Mouse (Mus musculus) megakaryocyte, adult 5-6 weeks (primary cell): ENCODE results near the gene Fndc1. TPM values are rescaled to one million over a fixed set of nuclear protein-coding genes. Genes with fewer than 3 reads are reported as not detected.

Experiments
- ATAC-seq: 2 replicates; pipeline ENCODE4 v1.8.0; 2016; ENCODE audit warnings: mild to moderate bottlenecking, inconsistent platforms; ENCODE audit not compliant: poor library complexity, severe bottlenecking
- total RNA-seq, 2 experiments: library from RNA; stranded (forward) in 1 of 2; stranded (reverse) in 1 of 2; fragments of 153-499, 151-499 nt in 1 of 2; fragments of 221-1000, 200-1000 nt in 1 of 2; gene quantifications; 2 replicates each; pipeline versions ENCODE4 v1.2.3 to v1.2.4; 2015 to 2017

Fndc1 gene
- total RNA-seq, 2 experiments from 2014 or later = not detected

DNA sequence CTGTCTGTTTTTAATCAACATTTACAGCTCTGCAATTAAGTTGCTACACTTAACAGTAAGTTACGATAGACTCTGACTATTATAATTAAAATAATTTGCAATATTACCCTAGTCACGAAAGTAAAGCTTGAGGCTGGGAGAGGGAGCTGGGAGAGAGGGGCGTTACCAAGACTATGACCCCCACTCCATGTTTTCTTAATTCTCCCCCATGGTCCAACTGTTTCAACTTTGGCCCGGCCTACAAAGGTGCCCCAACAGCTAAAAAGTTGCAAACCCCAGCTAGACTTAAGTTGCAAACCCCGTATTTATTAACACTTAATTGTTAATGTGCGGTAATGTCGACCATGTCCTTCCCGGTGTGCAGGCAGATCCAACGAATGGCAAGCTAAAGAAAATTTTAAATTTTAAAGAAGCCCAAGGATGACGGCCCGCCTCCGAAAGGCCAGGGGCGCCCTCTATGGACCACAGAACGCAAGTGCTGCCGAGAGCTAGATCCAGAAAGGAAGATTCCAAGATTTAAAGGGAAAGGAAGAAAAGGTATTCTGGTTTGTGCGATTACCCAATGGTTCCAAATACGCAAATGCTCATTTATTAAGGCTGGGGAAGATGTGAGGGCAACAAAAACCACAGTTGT lies 5.4 kb downstream of the Fndc1 start:
- no peak for ATAC-seq

GRCm38 (mm10) chr17:7820176-7820575 lies 6.9 kb downstream of the Fndc1 start:
- no peak for ATAC-seq

- no peak for ATAC-seq
These were observed 10.5 kb downstream of the Fndc1 start for GRCm38 (mm10) chr17:7816602-7817001.

DNA sequence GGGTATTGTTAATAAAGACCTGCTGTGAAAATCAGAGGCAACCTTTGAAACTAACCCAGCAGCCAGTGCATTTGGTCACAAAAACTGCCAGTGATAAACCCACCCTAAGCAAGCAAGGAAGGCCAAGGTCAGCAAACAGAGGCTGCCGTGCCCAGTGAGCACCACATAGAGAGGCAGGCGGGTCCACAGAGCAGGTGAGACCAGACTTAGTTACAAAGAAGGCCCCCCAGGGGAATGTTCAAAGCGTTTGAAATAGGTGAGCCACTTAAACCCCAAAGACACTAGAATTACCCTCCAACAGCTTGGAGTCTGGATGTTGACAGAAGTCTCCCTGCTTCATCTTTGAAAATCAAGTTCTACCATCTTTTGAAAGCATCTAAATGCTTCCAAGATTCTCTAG lies 12.7 kb downstream of the Fndc1 start:
- ATAC-seq = no peak

DNA sequence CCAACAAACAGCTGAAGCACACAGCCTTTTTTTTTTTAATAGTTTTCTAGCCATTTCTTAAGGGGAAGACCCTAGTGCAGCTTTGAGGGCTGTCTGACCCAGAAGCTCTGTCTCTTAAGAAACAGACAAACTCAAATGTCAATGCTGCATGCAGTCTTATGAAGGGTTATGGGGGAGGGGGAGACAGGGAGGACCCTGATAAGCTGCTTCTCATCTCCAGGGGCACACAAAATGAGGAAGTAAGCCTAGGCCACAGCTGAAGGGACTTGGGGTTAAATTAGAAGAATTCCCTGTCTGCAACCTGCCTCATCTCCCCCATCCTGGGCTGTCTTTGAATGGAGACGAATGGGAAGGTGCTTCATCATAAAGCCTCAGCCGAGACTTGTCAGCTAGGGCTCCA lies 19.1 kb downstream of the Fndc1 start:
- no peak for ATAC-seq

DNA sequence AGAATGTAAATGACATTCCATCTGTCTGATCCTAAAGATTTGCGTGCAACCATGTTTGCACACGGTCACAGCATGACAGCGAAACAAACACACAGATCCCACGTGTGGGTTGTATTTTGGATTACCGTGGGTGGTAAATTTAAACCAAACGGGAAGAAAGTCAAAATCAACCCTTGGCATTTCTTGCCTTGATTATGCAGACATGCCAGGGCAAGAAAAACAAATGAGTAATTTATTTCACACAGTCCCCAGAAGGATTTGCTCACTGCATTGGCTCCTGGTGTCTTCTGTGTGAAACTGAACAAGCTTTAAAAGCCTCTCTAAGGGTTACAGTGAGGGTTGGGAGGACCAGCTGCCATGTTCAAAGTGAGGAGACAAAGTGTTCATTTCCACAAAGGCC lies 22.0 kb downstream of the Fndc1 start:
- no peak for ATAC-seq

DNA sequence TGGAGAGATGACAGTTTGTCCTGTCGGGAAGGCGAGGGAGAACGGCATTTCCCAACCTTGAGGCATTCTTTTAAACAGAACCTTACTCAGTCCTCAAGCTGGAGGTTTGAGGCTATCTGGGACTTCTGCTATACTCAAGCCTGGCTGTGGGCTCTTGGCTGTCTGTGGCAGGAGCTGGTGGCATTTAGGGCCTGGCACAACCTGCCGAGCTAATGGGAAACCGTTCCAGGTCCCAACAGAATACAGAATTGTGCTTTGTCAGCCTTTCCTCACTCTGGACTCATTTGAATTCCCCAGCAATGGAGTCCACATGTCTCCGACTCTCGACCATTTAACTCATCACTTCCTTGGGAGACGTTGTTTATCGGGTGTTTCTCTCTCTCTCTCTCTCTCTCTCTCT lies 24.6 kb downstream of the Fndc1 start:
- ATAC-seq = no peak

GRCm38 (mm10) chr17:7799894-7800293 lies 27.2 kb downstream of the Fndc1 start:
- ATAC-seq = no peak

- no peak for ATAC-seq
These were observed 31.5 kb downstream of the Fndc1 start for GRCm38 (mm10) chr17:7795584-7795983.

- no peak for ATAC-seq
These were observed 31.9 kb downstream of the Fndc1 start for GRCm38 (mm10) chr17:7795168-7795567.

- ATAC-seq = no peak
These were observed 33.0 kb downstream of the Fndc1 start for GRCm38 (mm10) chr17:7794093-7794492.

DNA sequence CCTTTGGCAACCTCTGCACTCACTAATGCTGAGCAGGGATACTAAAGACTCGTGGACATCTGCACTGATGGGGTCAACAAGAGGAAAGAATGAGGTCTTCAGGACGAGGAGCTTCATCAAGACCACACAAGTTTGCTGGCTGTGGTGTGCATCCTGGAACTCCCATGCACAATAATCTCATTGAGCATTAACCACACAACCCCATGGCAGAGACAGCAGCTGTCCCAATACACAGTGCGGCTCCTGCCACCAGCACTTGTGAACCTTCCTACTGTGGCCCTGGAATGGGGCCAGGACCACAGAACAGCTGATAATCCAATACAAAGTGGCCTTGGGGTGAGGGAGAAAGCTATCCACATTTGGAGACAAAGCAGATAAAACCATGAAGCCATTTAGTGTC lies 36.6 kb downstream of the Fndc1 start:
- no peak for ATAC-seq

DNA sequence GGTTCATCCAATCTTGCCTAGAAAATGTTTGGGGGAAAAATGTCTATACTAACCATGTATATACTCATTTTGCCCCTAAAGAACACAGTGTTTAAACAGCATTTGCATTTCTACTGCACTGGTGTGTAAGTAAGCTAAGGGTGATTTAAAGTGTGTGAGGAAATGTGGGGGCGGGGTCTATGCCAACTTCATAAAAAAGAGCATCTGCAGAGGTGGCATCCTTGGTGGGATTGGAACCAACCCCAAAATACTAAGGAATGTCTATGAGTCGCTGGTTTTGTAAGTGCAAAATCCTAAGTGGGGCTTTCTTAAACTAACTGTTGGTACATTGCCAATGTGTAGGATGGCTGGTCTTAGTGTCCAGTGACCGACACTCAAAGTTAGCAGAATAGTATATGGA lies 53.0 kb downstream of the Fndc1 start:
- no peak for ATAC-seq

DNA sequence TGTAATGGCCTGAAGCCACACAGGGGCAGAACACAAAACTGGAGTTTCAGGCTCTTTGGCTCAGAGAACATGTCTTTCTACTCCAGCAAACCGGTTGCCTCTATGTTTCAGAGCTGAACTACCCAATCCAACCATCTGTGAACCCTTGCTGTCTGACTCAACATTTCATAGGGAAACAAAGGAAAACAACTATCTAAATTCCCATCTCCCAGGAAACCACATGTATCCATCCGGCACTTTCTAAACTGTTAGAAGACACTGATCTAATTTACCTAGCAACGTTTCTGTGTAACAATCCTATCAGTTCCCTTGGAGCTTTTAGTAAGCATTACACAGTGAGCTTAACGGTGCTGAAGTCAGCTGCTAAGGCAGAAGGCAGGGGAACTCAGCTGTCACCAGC lies 67.3 kb downstream of the Fndc1 start:
- no peak for ATAC-seq

DNA sequence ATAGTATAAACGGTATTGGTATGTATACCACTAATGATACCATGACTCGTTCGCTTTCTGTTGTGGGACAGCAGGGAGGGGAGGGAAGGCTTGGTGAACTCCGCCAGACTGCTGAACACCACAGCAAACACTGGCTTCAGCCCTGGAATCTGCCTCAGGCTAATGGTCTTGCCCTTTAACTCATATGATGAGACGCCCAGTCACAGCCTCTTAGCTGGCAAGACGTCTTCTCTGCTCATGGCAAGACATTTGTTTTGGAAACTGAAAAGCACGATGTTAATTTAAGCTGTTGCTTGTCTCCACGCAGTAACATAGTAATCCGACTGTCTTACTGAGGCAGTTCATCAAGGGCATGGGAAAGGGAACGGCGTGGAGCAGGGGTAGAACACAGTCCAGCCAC lies 72.1 kb downstream of the Fndc1 start:
- ATAC-seq = no peak

- no peak for ATAC-seq
These were observed 73.7 kb downstream of the Fndc1 start for GRCm38 (mm10) chr17:7753383-7753782.

DNA sequence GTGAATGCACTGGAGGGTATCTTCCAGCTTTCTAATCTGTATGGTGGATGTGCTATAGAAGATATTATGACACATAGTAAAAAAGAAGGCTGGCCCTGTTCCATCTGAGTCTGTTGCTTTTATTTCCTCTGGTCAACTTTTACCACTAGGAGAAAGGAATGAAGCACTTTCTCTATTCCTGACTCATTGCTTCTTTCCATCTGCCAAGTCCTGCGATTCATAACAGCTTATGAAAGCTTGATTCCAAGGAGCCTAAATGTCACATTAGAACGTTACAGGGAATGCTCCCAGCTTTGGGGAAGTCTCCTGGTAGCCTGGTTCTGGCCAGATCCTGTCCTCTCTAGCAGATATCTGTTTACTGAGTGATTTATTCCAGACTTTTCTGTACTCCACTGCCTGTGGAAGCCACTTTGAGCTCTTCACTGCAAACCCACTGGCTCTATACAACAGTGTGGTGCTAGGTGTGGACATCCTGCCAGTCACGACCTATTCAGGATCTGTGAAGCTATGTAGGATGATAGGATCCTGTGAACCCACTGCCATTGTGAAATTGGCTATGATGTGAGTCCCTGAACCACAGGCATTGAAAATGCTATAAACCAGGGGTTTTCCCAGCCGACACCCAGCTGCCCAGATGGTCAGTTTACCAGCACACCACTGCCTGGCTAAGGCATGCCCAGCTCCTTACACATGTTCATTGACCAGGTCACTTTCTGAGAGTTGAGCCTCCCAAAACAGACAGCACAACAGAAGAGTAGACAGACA lies 77.9 kb downstream of the Fndc1 start:
- no peak for ATAC-seq

- no peak for ATAC-seq
These were observed 80.3 kb downstream of the Fndc1 start for GRCm38 (mm10) chr17:7746841-7747240.

DNA sequence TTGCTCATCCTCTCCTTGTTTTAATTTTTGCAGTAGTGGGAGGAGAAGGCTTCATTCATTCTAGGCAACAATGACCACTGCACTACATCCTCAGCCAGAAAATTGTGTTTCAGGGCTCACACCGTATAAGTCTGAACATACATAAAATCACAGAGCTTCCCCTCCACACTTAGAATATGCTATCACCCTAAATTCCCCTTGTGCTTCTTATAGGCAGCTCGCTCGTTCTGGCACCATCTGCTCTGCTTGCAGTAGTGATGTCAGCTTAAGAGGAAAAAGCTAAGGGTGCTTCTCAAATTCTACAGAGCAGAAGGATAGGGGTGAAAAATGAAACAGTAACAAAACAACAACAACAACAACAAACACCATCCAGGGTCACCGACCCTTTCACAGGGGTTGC lies 82.1 kb downstream of the Fndc1 start:
- ATAC-seq = no peak

GRCm38 (mm10) chr17:7740988-7741387 lies 86.1 kb downstream of the Fndc1 start:
- no peak for ATAC-seq

DNA sequence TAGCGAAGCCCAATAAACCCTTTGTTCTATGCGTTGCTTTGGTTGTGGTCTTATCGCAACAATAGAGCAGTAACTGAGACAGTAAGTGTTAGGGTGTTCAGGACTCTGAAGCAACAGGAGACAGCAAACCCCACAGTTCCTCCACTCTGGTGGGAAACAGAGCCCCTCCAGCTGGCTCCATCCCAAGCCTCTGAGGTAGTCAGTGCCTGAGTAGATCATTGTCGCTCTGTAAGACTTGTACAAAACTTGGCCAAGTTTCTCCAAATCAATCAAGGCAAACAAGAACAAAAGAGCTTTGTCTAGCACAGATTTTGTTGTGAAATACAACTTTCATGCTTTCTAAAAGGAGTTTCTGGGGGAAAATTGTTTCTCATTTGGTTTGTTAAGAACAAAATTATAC lies 104.1 kb downstream of the Fndc1 start:
- ATAC-seq = no peak

GRCm38 (mm10) chr17:7718886-7719285 lies 108.2 kb downstream of the Fndc1 start:
- no peak for ATAC-seq

- no peak for ATAC-seq
These were observed 109.2 kb downstream of the Fndc1 start for GRCm38 (mm10) chr17:7717945-7718344.
